Mouse (Mus musculus): ENCODE results near the gene Ssbp3.

Ssbp3 gene

DNA sequence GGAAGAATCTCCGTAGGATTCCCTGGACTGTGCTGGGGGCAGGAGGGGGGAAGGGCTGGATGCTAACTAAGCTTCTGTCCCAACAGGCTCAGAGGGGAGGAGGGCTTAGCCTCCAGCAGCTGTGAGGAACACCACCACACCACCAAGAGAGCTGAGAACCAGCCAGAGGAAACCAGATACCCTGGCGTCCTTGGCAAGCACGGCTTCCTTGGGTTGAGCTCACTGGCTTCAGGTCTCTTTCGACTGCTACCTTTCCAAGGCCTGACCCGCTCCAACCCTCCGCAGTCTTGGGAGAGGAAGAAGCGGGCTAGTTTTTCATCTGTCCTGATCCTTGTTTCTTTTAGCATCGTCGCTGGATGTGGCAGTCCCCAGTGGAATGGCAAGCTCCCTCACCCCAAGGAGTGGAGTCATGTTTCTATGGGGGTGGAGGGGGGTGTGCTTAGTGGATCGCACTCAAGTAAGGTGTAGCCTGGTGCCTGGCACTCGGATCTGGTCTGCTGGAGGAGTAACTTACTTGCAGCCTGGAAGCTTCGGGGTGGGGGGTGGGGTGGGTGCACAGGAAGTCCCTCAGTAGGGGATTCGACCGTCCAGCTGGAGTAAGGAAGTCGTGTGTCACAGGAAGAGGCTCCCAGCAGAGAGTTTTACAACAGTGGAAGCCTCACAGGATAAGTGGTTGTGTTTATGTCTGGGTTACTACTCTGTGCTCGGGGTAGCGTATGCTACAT, 2.6 kb upstream of the Ssbp3 start:
- peak; percentile 71 for DNase-seq

GRCm38 (mm10) chr4:106908426-106908809, 2.1 kb upstream of the Ssbp3 start:
- peak; percentile 84 for DNase-seq

GRCm38 (mm10) chr4:106908950-106909751, 1.4 kb upstream of the Ssbp3 start:
- peak; percentile 90 for DNase-seq

DNA sequence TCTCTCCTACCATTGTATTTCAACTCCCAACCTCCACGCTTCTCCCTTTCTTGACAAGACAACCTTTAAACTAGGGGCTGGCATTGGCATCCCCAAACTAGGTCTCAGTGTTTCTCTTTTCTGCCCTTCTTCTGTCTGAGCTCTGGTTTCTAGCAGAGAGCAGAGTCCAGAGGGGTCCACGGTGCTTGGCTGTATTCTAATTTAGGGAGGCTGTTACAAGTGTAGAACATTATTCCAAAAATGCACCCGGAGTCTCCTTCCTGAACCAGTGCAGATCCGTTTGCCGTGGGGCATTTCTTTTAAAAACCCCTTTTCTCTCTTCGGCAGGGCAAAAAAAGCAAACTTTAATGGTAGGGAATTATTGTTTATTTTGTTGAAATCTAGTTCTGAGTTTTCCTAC, 704 bp upstream of the Ssbp3 start:
- DNase-seq, result peak; percentile 19

DNA sequence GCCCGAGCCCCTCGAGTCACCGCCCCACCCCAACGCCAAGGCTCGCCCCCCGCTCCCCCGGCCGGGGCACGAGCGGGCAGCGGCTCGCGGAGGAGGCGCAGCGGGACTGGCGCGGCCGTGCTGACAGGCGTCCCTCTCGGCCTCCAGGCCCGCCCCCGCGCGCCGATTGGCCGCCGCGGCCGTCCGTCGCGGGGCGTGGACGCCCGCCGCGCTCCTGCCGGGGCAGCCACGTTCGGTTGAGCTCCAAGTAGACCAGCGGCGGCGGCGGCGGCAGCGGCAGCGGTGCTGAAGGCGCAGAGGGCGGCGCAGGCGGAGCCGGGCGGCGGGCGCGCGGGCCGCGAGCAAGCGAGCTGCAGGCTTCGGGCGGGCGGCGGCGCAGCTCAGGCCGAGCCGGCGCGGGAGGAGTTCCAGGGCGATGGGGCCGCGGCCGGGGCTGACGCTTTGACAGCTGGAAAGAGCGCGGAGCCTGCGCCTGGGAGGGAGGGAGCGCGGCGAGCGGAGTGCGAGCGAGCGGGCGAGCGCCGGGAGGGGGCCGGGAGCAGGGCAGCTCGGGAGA, 823 bp downstream of the Ssbp3 start:
- DNase-seq, result peak; percentile 94

- DNase-seq, result peak; percentile 41
These were observed 1.6 kb downstream of the Ssbp3 start for GRCm38 (mm10) chr4:106911951-106912688.

- no peak for DNase-seq
These were observed 2.2 kb downstream of the Ssbp3 start for GRCm38 (mm10) chr4:106912689-106913041.

DNA sequence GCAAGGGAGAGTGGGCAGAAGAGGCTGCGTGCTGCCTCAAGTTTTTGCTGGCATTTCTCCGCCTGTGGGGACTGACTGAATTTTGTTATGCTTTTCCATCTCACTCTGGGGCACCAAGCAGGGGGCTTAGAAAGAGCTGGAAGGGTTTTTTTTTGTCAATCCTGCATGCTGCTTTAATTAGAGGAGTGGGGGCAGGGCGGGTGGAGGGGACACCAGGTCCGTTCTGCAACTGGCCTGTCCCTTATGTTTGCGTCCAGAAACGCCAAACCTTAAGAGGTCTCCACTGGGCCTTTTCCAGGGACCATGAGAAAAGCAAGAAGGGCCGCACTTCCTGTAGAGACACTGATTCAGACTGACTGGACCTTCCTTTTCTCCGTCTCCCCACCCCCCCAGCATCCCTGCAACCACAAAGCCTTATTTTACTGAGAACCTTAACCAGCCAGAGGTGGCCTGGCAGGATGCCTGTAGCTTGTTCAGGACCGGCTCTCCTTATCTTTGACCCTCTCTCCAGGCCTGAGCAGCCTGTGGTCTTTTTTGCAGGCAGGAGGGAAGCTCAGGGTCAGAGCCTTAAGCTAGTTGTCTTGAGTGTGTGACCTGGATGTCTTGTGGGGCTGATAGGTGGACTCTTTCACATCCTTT, 3.0 kb downstream of the Ssbp3 start:
- no peak for DNase-seq

GRCm38 (mm10) chr4:106915265-106915664, 4.8 kb downstream of the Ssbp3 start:
- DNase-seq, result no peak

GRCm38 (mm10) chr4:106918263-106918662, 7.8 kb downstream of the Ssbp3 start:
- no peak for DNase-seq

DNA sequence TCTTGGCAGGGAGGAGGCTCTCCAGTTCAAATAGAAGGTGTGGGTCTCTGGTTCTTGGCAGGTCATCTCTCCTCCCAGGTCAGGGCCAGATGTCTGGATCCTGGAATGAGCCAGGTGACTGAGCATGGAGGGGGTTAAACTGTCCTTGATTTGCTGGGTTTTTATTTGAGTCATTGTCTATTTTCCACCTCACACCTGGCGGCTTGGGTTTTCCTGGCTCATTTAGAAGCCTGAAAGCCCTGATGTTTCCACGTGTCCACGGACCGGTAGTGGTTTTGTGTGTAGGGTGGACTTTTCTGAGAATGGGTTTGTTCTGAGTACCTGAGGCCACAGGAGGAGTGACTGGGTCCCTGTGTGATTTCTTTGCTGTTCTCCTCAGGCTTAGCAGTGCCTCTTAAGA, 9.6 kb downstream of the Ssbp3 start:
- no peak for DNase-seq

- DNase-seq, result no peak
These were observed 11.2 kb downstream of the Ssbp3 start for GRCm38 (mm10) chr4:106921375-106922336.

GRCm38 (mm10) chr4:106922919-106923318, 12.4 kb downstream of the Ssbp3 start:
- DNase-seq, result no peak

DNA sequence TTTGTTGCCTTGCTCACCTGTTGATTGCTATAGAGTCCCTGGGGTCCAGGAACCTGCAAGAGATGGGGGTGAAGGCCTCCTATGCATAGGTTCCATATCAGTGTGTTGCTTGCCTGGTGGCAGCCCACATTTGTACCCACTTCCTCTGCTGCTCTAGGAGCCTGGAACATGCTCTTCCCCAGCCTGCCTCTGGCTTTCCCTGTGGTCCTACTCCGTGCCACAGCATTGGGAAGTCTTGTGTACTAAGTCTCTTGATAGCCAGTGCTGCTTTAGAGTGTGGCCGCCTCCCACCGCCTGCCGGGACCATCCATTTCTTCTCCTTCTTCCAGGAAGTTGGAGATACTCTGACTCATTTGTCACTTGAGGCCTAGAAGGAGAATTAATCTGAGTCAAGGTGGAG, 13.7 kb downstream of the Ssbp3 start:
- no peak for DNase-seq

- no peak for DNase-seq
These were observed 14.4 kb downstream of the Ssbp3 start for GRCm38 (mm10) chr4:106924888-106925287.

- no peak for DNase-seq
These were observed 15.9 kb downstream of the Ssbp3 start for GRCm38 (mm10) chr4:106926401-106926800.

DNA sequence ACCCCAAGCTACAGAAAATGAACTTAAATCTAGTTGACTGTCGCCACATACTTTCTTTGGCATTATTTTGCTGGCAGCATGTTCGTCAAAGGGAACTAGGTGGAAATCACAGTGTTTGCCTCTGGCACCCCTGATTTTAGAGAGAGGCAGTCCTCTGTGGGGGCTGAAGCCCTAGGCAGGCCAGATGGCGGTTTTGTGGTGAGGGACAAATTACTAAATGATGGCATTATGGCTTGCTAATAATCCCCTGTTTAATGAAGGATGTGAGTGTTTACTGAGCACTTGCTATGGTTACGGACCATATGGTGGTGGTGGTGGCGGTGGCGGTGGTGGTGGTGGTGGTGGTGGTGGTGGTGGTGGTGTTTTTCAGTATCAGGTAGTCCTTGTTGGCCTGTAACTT, 16.5 kb downstream of the Ssbp3 start:
- no peak for DNase-seq

DNA sequence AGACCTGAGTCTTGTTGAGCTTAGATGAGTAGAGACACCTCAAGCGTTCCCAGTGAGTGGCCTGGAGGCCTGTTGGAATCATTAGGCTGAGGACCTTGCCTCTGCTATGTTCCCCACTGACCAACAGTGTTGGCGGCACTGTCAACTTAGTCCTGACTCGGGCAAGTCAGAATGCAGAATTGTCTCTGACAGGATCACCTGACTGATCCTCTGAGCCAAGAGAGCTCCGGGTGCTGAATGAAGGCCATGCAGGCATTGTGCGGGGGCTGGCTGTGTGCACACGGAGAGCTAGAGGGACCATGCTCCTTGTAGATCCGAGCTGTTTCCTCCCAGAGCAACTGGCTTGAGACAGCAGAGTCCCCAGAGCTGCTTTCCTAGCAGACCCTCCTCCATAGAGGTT, 18.5 kb downstream of the Ssbp3 start:
- no peak for DNase-seq

GRCm38 (mm10) chr4:106932583-106932982, 22.1 kb downstream of the Ssbp3 start:
- no peak for DNase-seq

DNA sequence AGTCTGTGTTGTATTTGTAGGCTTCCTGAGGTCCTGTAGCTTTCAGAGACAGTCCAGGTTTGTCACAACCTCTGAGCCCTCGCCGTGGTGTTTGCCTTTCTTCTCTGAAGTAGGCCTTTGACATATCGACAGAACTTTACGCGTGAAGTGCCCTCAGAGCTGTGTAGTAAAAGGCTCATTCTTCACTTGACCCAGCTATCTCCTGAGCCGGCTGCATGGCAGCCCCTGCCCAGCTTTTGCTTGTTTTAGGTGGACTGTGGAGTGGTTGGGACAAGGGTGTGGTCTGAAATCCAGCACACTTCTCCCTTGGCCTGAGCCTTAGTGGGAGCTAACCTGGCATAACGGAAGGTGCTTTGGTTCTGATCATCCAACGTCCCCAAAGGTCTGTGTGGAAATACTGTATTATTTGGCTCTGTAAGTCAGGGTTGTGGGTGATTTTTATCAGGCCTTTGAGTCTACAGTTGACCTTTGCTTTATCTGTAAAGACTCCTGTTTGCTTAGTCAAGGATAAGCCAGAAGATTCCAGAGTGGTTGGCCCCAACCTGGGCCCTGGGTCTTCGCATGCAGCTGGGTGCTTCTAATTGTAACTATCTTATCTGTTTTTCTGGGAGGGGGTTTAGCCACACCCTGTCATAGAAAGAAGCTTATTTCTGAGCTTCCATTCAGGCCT, 23.4 kb downstream of the Ssbp3 start:
- no peak for DNase-seq

GRCm38 (mm10) chr4:106934931-106935582, 24.6 kb downstream of the Ssbp3 start:
- no peak for DNase-seq

All from lung, postnatal 10 days (tissue).